Mouse (Mus musculus) monocyte, adult 5-6 weeks (primary cell): ENCODE data around the gene Inpp5f. TPM values are rescaled to one million over a fixed set of nuclear protein-coding genes. Genes with fewer than 3 reads are reported as not detected.
"Not testable (repeated sequence)": the region's sequence is repeated elsewhere in the genome, so short reads cannot be mapped to it uniquely, and the experiment has no call there.

Experiments
- ATAC-seq: fragments of 153-309, 156-312 bp; replicated peaks from 2 replicates; pipeline ENCODE4 v1.8.0; 2017; ENCODE audit warnings: mild to moderate bottlenecking; ENCODE audit not compliant: low TSS enrichment, insufficient number of reproducible peaks, severe bottlenecking, poor library complexity, low FRiP score
- total RNA-seq: library from RNA; stranded (forward); fragments of 200-1000, 200-491, 200-594 nt; gene quantifications from 3 replicates; pipeline ENCODE4 v1.2.3, GENCODE M21; 2017

The Inpp5f gene
- total RNA-seq, 1 experiment from 2014 or later = 105 TPM

DNA sequence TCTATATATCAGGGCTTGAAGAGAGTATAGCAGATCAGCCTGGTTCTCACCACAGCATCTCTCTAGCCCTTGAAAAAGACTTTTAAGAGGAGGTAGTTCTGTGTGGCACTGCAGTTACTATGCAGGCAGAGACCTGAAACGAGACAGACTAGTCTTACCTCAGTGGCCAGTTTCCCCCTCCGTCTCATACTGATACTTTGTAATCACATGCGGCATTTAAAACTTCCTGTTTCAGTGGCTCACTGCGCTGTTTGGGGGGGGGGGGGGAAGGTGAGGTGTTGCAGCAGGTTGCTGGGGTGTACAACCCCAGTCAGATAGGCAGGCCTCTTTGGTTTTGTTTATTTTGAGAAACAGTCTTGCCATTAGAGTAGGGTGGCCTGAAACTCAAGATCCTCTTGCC is 22.0 kb downstream of the Inpp5f start:
- ATAC-seq = peak; percentile 84

DNA sequence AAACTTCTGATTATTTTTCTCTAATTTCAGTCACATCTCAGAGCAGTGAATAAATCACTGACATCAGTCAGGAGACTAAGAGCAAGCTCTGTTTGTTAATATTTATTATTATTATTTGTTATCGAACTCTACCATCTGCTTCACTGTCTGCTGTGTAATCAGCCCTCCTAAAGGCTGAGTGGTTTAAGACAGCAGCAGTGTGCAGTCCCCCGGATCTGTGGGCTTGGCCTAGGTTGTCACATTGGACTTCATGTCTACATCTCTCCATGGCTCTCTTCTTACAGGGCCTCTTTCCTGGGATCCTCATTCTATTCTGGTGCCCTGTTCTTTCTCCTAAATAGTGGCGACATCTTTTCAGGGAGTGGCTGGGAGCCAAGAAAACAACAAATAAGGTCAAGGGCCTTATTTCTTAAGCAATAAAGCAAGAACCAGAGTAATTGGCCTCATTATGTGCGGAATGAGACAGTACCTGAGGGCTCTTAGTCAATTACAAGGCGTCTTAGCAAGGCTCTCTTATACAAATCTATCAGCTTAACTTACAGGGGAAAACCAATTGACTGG is 28.9 kb downstream of the Inpp5f start:
- no peak for ATAC-seq

DNA sequence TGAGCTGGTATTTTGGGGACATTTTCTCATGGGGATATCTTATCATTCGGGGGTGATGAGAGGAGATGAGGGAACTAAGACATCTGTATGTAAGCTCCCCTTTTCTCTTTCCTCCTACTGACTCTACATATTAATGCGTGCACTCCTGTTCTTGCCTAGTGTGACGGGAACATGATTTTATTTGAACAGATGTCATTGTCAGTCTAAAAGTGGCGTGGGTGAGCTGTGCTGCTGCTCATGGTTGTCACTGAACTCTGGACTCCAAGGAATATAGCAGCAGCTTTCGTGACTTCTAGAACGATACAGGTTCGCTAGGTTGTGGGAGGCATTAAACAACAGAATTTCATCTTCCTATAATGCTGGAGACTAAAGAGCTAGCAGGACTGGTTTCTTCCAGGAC is 30.4 kb downstream of the Inpp5f start:
- ATAC-seq = no peak

DNA sequence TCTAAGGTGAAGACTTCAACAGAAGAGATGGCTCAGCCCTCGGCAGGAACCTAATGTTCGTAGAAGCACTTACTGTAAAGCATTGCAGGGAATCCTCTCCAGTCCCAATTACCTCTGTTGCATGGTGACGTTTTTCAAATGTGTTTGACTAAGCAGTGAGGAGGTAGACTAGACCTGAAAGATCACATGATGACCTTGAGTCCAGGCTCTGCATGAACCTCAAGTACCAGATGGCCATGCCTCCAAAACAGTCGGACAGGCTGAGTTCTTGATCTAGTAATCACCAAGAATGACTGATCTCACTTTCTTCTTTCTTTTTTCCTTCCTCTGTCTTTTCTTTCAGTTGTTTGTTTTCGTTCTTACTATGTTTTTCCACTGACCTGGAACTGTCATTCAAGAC is 31.3 kb downstream of the Inpp5f start:
- ATAC-seq = no peak

DNA sequence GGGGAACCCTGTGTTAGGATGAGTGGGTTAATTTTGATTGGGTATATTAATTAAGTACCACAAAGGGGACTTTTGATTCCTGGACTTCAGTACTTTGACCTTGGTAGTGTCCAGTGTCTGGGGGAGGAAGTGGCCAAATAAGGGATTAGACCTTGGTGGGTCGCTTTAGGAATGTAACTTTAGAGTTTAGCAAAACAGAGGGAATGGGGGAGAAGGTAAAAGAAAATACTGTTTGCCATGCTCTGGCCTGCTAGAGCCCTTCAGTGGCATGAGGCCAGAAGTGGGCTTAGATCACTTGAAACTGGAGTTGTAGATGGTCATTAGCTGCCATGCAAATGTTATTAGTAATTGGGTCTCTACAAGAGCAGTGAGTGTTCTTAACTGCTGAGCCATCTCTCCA is 45.8 kb downstream of the Inpp5f start:
- no peak for ATAC-seq

DNA sequence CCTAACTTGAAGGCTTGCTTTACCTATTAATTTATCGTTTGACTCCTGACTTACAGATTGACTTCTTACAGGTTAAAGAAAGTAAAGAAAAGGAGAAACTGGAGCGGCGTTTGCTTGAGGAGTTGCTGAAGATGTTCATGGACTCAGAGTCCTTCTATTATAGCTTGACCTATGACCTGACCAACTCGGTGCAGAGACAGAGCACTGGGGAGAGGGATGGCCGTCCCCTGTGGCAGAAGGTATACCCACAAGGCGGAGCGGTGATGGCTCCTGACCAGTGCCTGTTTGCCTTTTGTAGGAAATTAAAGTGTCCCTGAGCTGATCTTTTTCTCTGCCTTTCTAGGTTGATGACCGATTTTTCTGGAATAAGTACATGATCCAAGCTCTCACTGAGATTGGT is 52.8 kb downstream of the Inpp5f start:
- ATAC-seq = no peak

DNA sequence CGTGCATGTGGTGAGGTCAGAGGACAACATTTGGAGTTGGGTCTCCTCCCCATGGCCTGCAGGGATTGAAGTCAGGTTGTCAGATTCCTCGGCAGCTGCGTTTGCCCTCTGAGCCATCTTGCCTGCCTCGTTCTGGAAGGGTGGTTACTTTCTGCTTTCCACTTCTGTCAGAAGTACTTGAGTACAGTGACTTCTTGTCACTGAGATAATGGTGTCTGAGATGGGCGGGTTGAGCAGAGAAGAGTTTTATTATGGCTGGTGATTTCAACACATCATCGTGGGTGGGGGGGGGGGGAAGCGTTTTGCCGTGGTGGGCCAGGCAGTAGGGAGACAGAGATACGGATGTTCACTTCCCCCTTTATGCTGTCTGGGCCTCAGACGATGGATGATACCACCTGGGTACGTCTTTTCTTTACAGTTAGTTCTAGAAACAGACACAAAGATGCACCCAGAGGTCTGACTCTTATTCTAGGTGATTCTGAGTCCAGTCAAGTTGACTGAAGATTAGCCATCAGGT is 53.8 kb downstream of the Inpp5f start:
- ATAC-seq = no peak

DNA sequence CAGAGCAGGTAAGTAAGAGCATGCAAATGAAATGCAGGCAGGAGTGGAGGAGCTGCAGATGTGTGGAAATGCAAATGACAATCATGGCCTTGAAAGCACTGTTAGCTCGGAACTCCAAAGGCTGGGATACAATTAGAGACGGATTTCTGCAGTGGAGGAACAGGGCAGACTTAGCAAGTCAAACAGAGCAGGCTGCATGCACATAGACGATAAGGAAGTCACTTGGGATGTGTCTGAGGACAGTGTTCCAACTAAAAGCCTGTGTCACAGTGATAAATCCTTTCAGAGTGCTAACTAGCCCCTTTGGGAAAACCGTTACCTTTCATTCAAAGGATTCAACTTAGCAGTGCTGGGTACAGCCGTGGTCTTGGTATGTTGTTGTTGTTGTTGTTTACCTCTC is 56.7 kb downstream of the Inpp5f start:
- ATAC-seq = no peak

DNA sequence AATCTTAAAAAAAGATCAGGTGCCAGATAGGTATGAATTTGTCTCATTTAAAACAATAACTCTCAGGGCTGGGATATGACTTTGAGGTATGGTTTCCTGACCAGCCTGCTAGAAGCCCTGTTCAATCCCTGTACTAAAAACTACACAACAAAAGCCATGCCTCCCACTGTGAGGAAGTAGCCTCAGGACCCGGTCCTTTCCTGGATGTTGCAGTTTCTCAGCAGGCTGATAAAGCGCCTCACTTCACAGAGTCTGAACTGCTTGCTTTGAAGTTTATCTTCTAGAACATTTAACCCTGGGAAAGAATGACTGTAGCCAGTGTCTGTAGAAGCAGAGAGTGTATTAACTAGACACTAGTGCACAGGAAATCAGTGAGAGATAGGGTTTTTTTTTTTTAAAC is 57.7 kb downstream of the Inpp5f start:
- no peak for ATAC-seq

DNA sequence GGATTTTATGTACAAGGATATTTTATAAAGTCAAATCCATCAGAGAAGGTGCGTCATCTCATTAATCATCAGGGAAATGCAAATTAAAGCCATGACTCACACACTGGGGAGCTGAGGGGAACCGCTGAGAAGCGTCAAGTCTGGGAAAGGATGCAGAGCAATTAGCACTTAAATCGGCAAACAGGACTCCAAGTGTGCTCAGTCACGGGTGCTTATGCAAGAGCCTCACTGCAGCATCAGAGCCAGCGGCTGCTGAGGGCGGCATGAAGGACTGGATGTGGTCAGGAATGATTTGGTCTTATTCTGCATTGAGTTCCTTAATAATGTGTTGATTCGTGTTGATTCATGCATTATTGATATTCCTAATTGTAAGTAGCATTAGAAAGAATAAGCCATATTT is 60.8 kb downstream of the Inpp5f start:
- no peak for ATAC-seq

DNA sequence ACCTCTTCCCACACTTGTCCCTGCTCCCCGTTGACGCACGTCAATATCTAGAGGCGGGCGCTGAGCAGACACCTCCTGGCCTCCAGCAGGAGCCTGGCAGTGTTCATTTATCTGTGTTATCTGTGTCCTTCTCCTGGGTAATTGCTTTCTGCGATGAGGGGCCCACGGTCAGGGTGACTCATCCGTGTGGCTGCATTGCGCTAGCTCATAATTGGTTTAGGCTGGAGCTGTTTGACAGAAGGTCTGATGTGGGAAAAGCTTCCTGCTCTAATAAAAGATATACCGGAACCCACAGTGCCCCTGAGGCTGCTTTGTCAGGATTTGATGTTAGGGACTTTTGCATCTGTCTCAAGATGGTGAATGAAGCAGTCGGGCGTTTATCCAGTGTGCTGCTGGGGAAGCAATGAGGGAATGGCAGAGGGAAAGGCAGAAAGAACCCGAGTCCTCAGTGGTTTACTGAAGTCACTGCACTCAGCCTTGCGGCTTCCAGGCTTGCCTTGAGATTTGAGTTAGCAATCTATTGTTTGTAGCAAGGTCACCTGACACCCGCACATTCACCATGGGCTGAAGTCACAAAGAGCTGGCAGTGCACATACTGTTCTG is 61.4 kb downstream of the Inpp5f start:
- ATAC-seq = no peak

DNA sequence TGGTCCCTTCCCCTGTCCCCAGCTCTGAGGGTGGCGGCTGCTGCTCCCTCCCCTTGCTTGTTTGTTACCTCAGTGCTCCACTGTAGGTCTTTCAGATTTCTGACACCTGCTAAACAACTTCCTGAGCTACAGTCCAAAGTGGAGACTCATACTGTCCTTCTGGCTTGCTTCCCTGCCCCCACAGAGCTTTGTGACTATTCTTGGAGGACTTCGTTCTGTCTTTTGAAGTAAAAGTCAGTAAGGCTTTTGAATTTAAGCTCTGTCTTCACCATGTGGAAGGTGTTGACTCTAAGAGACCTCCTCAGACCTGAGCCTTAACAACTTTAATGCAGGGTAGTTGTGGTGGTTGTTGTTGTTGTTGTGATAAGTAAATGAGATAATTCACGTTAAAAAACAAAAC is 67.4 kb downstream of the Inpp5f start:
- no peak for ATAC-seq

DNA sequence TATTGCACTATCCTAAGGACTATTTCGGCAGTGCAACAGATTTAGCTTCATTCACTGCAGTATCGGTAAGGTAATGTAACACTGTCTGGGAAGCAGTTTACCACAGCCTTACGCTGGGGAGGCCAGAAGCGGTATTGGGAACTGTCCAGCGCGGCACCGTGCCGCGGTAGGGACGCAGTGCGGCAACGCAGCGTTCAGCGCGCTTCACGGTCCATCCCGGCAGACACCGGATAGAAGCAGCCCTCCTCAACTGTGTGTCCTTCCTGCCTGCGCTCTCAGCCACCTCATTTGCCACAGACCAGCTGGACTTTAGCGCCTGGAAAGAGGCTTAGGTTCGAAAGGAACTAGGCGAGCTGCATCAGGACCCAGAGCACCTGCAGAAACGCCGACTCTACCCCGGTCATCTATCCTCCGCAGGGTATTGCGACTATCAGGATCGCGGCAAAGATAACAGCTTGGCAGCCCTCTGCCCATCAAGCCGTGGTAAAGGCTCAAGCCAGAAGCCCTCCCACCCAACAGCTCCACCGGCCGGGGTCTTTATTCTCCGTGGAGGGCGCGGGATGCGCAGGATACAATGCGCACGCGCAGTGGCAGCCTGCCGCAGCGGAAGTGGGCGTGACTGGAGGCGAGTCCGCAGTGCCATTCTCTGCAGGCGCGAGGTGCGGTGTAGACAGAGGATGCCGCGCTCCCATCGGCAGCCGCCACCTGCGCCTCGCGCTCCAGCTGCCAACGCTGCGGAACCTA is 76.9 kb downstream of the Inpp5f start:
- no peak for ATAC-seq

DNA sequence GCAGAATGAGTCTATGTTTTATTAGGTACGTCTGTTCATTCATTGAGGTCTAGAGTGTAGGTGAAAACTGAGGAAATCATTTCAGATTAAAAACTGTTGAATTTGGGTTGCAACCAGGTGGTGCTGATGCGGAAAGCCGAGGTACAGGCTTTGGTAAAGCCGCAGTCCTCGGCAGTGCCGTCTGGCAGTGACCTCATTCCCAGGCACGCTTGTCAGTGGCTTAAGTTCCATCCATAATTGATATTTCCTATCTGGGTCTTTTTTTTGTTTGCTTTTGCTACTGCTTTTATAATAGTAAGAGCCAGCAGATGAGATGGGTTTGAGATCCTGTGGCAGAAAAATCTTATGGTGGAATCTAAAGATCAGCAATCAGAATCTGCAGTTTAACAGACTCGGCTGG is 78.2 kb downstream of the Inpp5f start:
- ATAC-seq = no peak

DNA sequence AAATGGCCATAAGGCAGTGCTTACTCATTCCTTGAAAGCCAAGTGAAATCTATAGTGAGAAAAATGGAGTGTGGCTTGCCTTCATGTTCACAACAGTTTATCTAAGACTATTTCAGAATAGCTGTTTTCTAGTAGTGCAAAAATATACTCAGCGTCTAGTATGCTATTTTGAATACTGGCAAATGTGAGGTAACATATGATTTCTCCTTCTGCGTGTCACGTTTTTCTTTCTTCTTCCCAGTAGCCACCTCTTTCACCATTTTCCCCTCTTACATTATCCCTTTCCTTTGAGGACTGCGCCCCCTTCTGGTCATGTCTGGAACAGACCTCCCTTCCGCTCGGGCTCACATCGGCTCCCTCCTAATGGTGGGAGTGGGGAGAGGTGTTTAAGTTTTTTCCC is 78.9 kb downstream of the Inpp5f start:
- ATAC-seq = peak; percentile 83

DNA sequence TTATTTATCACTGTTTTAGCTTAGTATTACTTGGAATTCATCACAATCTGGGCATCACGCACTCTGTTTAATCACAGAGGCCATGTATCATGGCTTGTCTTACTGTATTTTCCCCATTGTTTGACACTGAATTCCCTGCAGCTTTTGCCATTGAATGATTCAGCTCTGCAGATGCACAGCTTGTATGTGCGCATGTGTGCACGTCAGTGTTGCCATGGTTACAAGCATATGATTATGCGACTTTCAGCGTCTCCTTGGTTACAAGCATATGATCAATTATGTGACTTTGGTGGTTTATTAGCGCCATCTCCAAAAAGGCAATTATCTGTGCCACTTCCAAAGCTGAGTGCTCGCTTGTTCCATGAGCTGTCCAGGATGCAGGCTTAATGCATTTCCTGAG is 79.7 kb downstream of the Inpp5f start:
- ATAC-seq = no peak

DNA sequence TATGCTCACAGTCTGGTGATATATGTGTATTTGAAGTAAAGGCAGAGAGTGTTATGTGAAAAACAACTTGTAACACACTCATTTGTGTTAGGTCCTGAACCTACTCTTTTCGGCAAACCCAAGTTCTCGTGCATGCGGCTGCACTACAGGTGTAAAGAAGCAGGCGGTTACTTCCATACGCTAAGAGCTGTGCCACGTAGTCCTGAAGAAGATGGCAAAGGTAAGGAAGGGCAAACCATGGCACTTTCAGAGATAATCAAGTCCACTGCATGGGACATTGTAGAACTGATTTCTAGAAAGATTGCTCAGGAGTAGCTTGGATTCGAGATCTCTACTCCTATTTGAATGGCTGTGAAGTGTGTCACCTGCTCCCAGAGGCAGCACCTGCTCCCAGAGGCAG is 81.0 kb downstream of the Inpp5f start:
- no peak for ATAC-seq

DNA sequence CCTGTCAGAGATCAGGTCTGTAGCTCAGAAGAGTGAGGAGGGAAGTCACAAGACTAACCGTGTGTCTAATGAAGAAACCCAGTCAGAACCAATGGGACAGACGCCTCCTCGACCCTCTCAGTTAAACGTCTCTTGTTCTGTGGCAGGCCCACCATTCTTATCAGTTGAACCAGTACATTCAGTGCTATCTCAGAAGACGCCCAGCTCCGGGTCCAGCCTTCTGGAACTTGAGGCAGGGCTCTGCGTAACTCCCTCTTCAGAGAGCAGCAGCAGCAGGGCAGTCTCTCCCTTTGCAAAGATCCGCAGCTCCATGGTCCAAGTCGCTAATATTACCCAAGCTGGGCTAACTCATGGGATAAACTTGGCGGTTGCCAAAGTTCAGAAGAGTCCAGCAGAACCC is 83.7 kb downstream of the Inpp5f start:
- ATAC-seq = no peak

DNA sequence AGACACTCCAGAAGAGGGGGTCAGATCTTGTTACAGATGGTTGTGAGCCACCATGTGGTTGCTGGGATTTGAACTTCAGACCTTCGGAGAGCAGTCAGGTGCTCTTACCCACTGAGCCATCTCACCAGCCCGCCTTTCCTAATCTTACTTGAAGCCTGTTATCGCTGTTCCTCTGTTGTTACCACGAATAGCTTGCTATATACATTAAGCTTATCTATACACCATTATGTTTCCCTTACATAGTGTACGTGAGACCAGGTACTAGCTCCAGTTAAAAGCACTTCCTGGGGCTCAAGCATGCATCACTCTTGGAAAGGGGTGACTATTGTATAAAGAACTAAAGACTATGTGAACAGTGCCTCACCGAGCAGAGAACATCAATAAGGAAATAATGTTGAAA is 88.8 kb downstream of the Inpp5f start:
- not testable (repeated sequence) for ATAC-seq

DNA sequence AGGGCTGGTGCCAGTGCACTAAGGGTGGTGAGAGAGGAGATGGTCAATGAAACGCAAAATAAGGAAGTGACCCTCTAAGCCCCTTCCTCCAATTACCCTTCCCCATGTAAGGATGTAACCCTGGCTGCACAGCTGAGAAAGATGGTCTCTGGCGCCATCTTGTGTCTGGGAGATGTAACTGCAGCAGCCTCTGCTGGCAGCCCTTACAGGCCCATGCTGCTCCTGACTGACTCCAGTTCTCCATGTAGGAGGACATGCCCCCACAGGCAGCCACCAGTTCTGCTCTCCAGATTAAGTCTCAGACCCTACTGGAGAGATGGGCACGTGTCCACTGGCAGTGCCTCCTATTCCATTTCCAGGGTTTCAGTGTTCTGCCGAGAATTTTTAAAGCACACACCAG is 94.6 kb downstream of the Inpp5f start:
- peak; percentile 85 for ATAC-seq
